Mouse (Mus musculus) liver, embryonic 13.5 days (tissue): ENCODE results near the gene Esrrg. TPM values are rescaled to one million over a fixed set of nuclear protein-coding genes. Genes with fewer than 3 reads are reported as not detected.

ENCODE experiments used
- ATAC-seq: fragments of 200-750 bp; cut with Nextera tagmentation; 2 replicates; pipeline ENCODE4 v1.8.0; 2017; ENCODE audit warnings: low read depth, mild to moderate bottlenecking, moderate number of reproducible peaks, moderate library complexity
- DNase-seq: peaks from one replicate; pipeline ENCODE4 v3.0.0; 2022
- H3K27ac ChIP-seq: fragments of 300-500 bp; sonication (generic); 2 replicates; pipeline ENCODE4 v1.5.1; 2015; ENCODE audit warnings: moderate library complexity, mild to moderate bottlenecking, inconsistent platforms
- H3K27me3 ChIP-seq: fragments of 300-500 bp; sonication (generic); 2 replicates; pipeline ENCODE4 v1.6.1; 2015; ENCODE audit warnings: mild to moderate bottlenecking, inconsistent platforms
- H3K36me3 ChIP-seq: fragments of 300-500 bp; sonication (generic); 2 replicates; pipeline ENCODE4 v1.6.1; 2015; ENCODE audit warnings: mild to moderate bottlenecking, inconsistent platforms
- H3K4me1 ChIP-seq: fragments of 300-500 bp; sonication (generic); replicated peaks from 2 replicates; pipeline ENCODE4 v1.6.1; 2015; ENCODE audit warnings: inconsistent platforms
- H3K4me2 ChIP-seq: fragments of 300-500 bp; sonication (generic); 2 replicates; pipeline ENCODE4 v1.6.1; 2015; ENCODE audit warnings: inconsistent platforms, mild to moderate bottlenecking, moderate library complexity
- H3K4me3 ChIP-seq: fragments of 300-500 bp; sonication (generic); replicated peaks from 2 replicates; pipeline ENCODE4 v1.5.1; 2015; ENCODE audit warnings: mild to moderate bottlenecking, inconsistent platforms
- H3K9ac ChIP-seq: fragments of 300-500 bp; sonication (generic); 2 replicates; pipeline ENCODE4 v1.6.1; 2015; ENCODE audit warnings: mild to moderate bottlenecking, inconsistent platforms
- H3K9me3 ChIP-seq: fragments of 300-500 bp; sonication (generic); replicated peaks from 2 replicates; pipeline ENCODE4 v1.6.1; 2016; ENCODE audit warnings: inconsistent platforms
- WGBS: fragments of 180-500 bp; shearing (Covaris S2); methylation state at CpG from one replicate; pipeline ENCODE4 v1.1.7; 2015; ENCODE audit not compliant: insufficient replicate concordance; 5-methylcytosine and 5-hydroxymethylcytosine counted together
- polyA plus RNA-seq: library from polyadenylated mRNA; unstranded; fragments of >200 nt; fragmentation: Nextera tagmentation; extraction: Ambion mirVana; gene quantifications from 2 replicates; pipeline ENCODE4 v1.2.1, GENCODE M21; 2015

The Esrrg gene
- polyA plus RNA-seq, 1 experiment from 2014 or later = 0.06 TPM

DNA sequence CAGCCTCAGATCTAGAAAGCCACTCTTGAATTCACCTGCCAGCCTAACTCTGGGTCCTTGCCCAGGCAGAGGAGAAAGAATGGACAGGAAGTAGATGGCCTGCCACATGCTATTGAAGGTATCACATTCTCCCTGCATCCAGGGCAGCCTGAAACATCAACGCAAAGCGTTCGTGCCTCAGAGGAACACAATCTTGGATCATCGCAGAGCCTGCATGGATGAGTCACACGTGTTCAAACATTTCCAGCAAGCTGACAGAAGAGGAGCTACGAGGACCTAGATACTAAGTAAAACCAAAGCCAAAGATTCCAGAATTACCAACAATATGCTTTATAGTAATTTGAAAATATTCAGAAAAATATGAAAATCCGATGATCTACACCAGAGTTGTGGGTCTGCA is 648.9 kb downstream of the Esrrg start:
- no peak for DNase-seq
- Histone ChIP-seq H3K9me3 (no peaks in the 10 kb centered on the region), H3K27ac (no peak overlapping the region), H3K4me2 (no peak overlapping the region), H3K4me1 (no peaks in the 10 kb centered on the region), H3K4me3 (no peak overlapping the region), H3K9ac (no peak overlapping the region), H3K36me3 (no peaks in the 10 kb centered on the region), H3K27me3 (no peaks in the 10 kb centered on the region)
- WGBS = 77% methylated on average over 7 of the region's 7 CpGs
- ATAC-seq = no peak

DNA sequence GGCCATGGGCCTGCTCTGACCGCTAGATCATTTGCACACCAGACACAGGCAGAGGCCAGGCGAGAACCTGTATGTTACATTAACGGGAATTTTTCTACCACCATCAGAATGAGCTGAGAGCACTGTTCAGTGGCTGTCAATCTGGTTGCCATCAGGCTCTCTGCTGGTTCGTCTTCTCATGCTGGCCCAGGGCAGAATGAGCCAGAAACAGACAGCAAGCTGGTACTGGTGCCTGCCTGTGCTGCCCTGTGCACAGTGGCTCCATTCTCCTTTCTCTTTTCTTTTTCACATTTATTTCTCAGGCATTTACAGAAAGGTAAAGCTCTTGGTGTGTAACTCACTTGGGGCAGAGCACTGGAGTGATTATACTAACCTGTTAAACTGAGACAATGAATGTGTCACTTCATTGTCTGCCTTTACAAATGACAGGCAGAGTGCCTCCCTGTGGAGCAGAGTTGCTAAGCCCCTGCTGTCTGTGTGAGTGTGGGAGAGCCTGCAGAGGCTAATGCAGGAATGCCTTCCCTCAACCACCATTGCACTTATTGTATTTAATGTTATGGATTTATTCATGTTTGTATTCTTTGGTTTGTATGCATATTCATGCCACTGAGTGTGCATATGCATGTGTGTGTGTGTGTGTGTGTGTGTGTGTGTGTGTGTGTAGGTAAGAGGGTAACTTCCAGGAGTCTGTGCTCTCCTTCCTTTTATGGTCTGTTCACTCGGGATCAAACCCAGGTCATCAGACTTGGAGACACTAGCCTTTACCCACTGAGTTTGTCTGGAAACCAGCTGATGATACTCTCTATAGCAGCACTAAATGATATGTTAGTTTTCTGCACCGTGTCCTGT is 651.9 kb downstream of the Esrrg start:
- no peaks in the 10 kb centered on the region for H3K9me3 ChIP-seq
- WGBS = 68% methylated on average over 6 of the region's 6 CpGs
- H3K4me1 ChIP-seq = no peaks in the 10 kb centered on the region
- H3K4me2 ChIP-seq = no peak overlapping the region
- no peak for DNase-seq
- H3K9ac ChIP-seq = no peak overlapping the region
- H3K36me3 ChIP-seq = no peaks in the 10 kb centered on the region
- H3K4me3 ChIP-seq = no peak overlapping the region
- H3K27me3 ChIP-seq = no peaks in the 10 kb centered on the region
- H3K27ac ChIP-seq = no peak overlapping the region
- ATAC-seq = no peak

DNA sequence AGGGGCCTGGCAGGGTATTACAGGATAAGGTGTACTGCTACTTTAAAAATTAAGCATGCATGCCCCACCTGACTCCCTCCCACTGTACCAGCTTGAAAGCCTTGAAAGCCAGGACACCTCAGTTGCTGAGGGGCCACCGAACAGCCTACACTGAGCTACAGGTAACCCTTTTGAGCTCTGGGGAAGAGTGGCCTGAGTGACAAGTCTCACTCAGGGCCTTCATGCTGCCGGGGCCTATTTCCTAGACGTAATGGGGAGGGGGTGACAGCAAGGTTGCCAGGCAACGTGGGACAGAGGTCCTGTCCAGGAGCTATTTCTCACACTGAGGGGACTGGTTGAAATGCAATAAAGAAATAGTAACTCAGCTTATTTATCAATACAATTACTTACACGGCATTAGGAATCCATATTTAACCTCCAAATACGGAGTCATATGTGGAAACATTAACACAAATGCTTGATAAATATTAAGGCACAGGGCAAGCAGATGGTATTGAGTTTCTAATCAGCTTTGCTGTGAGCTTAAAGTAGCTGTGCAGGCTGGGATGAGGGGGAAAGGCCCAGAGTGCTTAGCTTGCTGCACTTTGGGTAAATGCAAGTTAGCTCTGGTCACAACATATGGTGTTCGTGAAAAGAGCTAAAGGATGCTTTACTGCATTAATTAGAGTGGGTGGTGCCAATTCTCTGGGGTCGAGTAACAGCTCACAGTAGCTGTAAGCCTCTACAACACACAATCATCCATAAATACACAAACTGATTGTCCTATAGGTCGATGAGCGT is 653.5 kb downstream of the Esrrg start, which contains the start of gene Ush2a:
Ush2a (plus strand) TSS at position 121 of the 780 bp plus-strand sequence.
- Histone ChIP-seq H3K4me1 (no peaks in the 10 kb centered on the region), H3K27me3 (no peaks in the 10 kb centered on the region), H3K4me2 (no peak within 1 kb of the TSS), H3K36me3 (no peaks in the 10 kb centered on the region), H3K27ac (no peak within 1 kb of the TSS), H3K9me3 (no peaks in the 10 kb centered on the region), H3K9ac (no peak within 1 kb of the TSS), H3K4me3 (no peak within 1 kb of the TSS)
- DNase-seq (no peak), ATAC-seq (no peak)
- 61% methylated on average over 10 of the region's 10 CpGs for WGBS
